18 mouse cellular contexts compared by ENCODE assay signal in genomic region chr11:115222570-115222969, GRCm38 (mm10). TPM values are rescaled to one million over a fixed set of nuclear protein-coding genes. Genes with fewer than 3 reads are reported as not detected.
DNase-seq lines count a peak whose midpoint lies in the region; ATAC-seq and TF ChIP-seq lines count a peak whose summit lies in the region.
"Had no signal": no experiment of that assay in that cellular context is flagged by ENCODE, and none has a peak within 500 bp of the region (broad histone marks: within the 10 kb centered on the region; RNA-seq: fewer than 3 reads in every experiment).

No protein-coding gene starts in this region.

- no peak for TF ChIP-seq CTCF in liver, postnatal 0 days (IDR thresholded peaks at IDR 0.05; ENCODE audit: low read depth)
- TF ChIP-seq CTCF in heart, postnatal 0 days (IDR thresholded peaks at IDR 0.05; ENCODE audit: low read depth) = no peak

- peaks cover 95% of the 10 kb centered on the region for H3K4me1 ChIP-seq in heart, embryonic 13.5 days
- H3K4me1 ChIP-seq in liver, postnatal 0 days (ENCODE audit: insufficient read depth) = peaks cover 40% of the 10 kb centered on the region
- H3K4me1 ChIP-seq in liver, embryonic 11.5 days (replicated peaks; ENCODE audit: control insufficient read depth, insufficient read depth, low read length) = peaks cover 46% of the 10 kb centered on the region
- H3K4me1 ChIP-seq in heart, postnatal 0 days (ENCODE audit: control insufficient read depth, insufficient read depth) = peaks cover 69% of the 10 kb centered on the region

- H3K27ac ChIP-seq in heart, embryonic 13.5 days (replicated peaks) = peak overlapping the region; percentile 93
- H3K27ac ChIP-seq in liver, postnatal 0 days (ENCODE audit: low read depth) = peak overlapping the region; percentile 44; the same call in 1 of the 2 replicates
- no peak overlapping the region for H3K27ac ChIP-seq in liver, embryonic 11.5 days (ENCODE audit: low read depth, low read length)
- H3K27ac ChIP-seq in heart, postnatal 0 days (ENCODE audit: low read depth) = peak overlapping the region; percentile 74
- H3K27ac ChIP-seq: forebrain, embryonic 12.5 days; intestine, embryonic 15.5 days; liver, embryonic 12.5 days had no signal

- DNase-seq in heart, adult 18-20 months = no peak
- no peak for DNase-seq in liver, postnatal 0 days
- no peak for DNase-seq in liver, embryonic 11.5 days (ENCODE audit: low spot score)
- peak; percentile 73 for DNase-seq in heart, postnatal 0 days (ENCODE audit: low spot score)
- DNase-seq in lung, postnatal 36 days = peak; percentile 47
- DNase-seq in spleen, postnatal 14 days (ENCODE audit: low spot score in 2 of 2) = no peak
- no peak for DNase-seq in left cerebral cortex, postnatal 10 days (ENCODE audit: extremely low spot score in 1 of 2, low spot score in 2 of 2)
- DNase-seq: adrenal gland, adult 2 months; cerebellum, adult 2 months; spleen, adult 18-20 months; thymus, postnatal 14 days had no signal

- peak overlapping the region; percentile 17; the same call in 1 of the 2 replicates for H3K9ac ChIP-seq in heart, embryonic 13.5 days
- H3K9ac ChIP-seq in liver, postnatal 0 days (replicated peaks) = no peak overlapping the region
- no peak overlapping the region for H3K9ac ChIP-seq in liver, embryonic 11.5 days (ENCODE audit: low read depth, low read length)
- H3K9ac ChIP-seq in heart, postnatal 0 days (replicated peaks; ENCODE audit: low read depth, low read length) = no peak overlapping the region
- H3K9ac ChIP-seq: forebrain, embryonic 12.5 days; intestine, embryonic 15.5 days; liver, embryonic 12.5 days had no signal

- ATAC-seq in heart, embryonic 13.5 days (ENCODE audit: extremely low read depth, insufficient number of reproducible peaks, low FRiP score, low TSS enrichment) = peak; percentile 14; the same call in 1 of the 2 replicates
- ATAC-seq in liver, postnatal 0 days = no peak
- no peak for ATAC-seq in liver, embryonic 11.5 days (replicated peaks; ENCODE audit: low FRiP score)
- ATAC-seq in heart, postnatal 0 days (ENCODE audit: insufficient read depth, low read depth) = peak; percentile 72
- ATAC-seq: intestine, embryonic 15.5 days; liver, embryonic 12.5 days had no signal

- peak overlapping the region; percentile 20; the same call in 1 of the 2 replicates for H3K4me3 ChIP-seq in heart, embryonic 13.5 days
- H3K4me3 ChIP-seq in liver, postnatal 0 days (ENCODE audit: low read depth, low read length) = no peak overlapping the region
- no peak overlapping the region for H3K4me3 ChIP-seq in liver, embryonic 11.5 days (ENCODE audit: low read depth, low read length)
- H3K4me3 ChIP-seq in heart, postnatal 0 days (ENCODE audit: low read depth, low read length) = no peak overlapping the region
- H3K4me3 ChIP-seq: forebrain, embryonic 12.5 days; intestine, embryonic 15.5 days; liver, embryonic 12.5 days had no signal

- TF ChIP-seq EP300 in liver, postnatal 0 days (IDR thresholded peaks at IDR 0.05; ENCODE audit: low read depth) = no peak
- TF ChIP-seq EP300 in heart, postnatal 0 days (IDR thresholded peaks at IDR 0.05; ENCODE audit: low read depth) = no peak

- intact Hi-C loops in left cerebral cortex, postnatal 10 days (cut with DNase I) = no loop called here

- H3K4me2 ChIP-seq in heart, embryonic 13.5 days = peak overlapping the region; percentile 58
- no peak overlapping the region for H3K4me2 ChIP-seq in liver, postnatal 0 days (ENCODE audit: low read depth, low read length)
- H3K4me2 ChIP-seq in liver, embryonic 11.5 days = no peak overlapping the region
- H3K4me2 ChIP-seq in heart, postnatal 0 days (ENCODE audit: low read depth, low read length) = peak overlapping the region; percentile 37
- H3K4me2 ChIP-seq: forebrain, embryonic 12.5 days; intestine, embryonic 15.5 days; liver, embryonic 12.5 days had no signal

- H3K36me3 ChIP-seq in heart, embryonic 13.5 days = no peaks in the 10 kb centered on the region
- no peaks in the 10 kb centered on the region for H3K36me3 ChIP-seq in liver, postnatal 0 days (replicated peaks; ENCODE audit: insufficient read depth, low read length)
- H3K36me3 ChIP-seq in liver, embryonic 11.5 days (ENCODE audit: control insufficient read depth, insufficient read depth, low read length) = no peaks in the 10 kb centered on the region
- no peaks in the 10 kb centered on the region for H3K36me3 ChIP-seq in heart, postnatal 0 days (replicated peaks; ENCODE audit: control insufficient read depth, insufficient read depth, low read length)
- H3K36me3 ChIP-seq: forebrain, embryonic 12.5 days; intestine, embryonic 15.5 days; liver, embryonic 12.5 days had no signal

- no peaks in the 10 kb centered on the region for H3K9me3 ChIP-seq in heart, embryonic 13.5 days
- no peaks in the 10 kb centered on the region for H3K9me3 ChIP-seq in liver, postnatal 0 days (ENCODE audit: low read length)
- H3K9me3 ChIP-seq in liver, embryonic 11.5 days (ENCODE audit: control insufficient read depth, low read length) = no peaks in the 10 kb centered on the region
- H3K9me3 ChIP-seq in heart, postnatal 0 days (replicated peaks; ENCODE audit: control insufficient read depth, low read length) = no peaks in the 10 kb centered on the region
- H3K9me3 ChIP-seq: forebrain, embryonic 12.5 days; G1E; intestine, embryonic 15.5 days; liver, embryonic 12.5 days had no signal

- H3K27me3 ChIP-seq in heart, embryonic 13.5 days (replicated peaks) = peaks cover 6% of the 10 kb centered on the region
- H3K27me3 ChIP-seq in liver, postnatal 0 days (ENCODE audit: insufficient read depth, low read length) = no peaks in the 10 kb centered on the region
- no peaks in the 10 kb centered on the region for H3K27me3 ChIP-seq in liver, embryonic 11.5 days (replicated peaks; ENCODE audit: control insufficient read depth, insufficient read depth, low read length)
- no peaks in the 10 kb centered on the region for H3K27me3 ChIP-seq in heart, postnatal 0 days (ENCODE audit: control insufficient read depth, insufficient read depth, low read length)
- H3K27me3 ChIP-seq: intestine, embryonic 15.5 days had no signal

- 5% methylated on average over 5 of the region's 5 CpGs for WGBS in heart, embryonic 13.5 days
- 60% methylated on average over 5 of the region's 5 CpGs for WGBS in liver, postnatal 0 days (ENCODE audit: insufficient replicate concordance)
- 44% methylated on average over 5 of the region's 5 CpGs for WGBS in liver, embryonic 11.5 days
- WGBS in heart, postnatal 0 days = 13% methylated on average over 5 of the region's 5 CpGs

RNA-seq across cellular contexts. Expression of gene Nat9, which starts 34.9 kb away (rescaled TPM):
- 13.8 and 19.0 TPM in 2 replicates for polyA plus RNA-seq in heart, embryonic 13.5 days (2015; fragmentation: Nextera tagmentation; extraction: Ambion mirVana)
- total RNA-seq in heart, adult 18-20 months (2021) = 10 to 100 TPM; 20.7 to 25.1 TPM
- 16.5 and 16.7 TPM in 2 replicates for polyA plus RNA-seq in liver, postnatal 0 days (2015; fragmentation: Nextera tagmentation; extraction: Ambion mirVana)
- 17.0 and 20.1 TPM in 2 replicates for polyA plus RNA-seq in liver, embryonic 11.5 days (2014; fragmentation: Nextera tagmentation; extraction: Ambion mirVana)
- total RNA-seq in heart, postnatal 0 days (2014; rRNA removed; ENCODE audit: low replicate concordance) = 7.7 and 8.0 TPM in 2 replicates
- polyA plus RNA-seq in heart, postnatal 0 days (2015; fragmentation: Nextera tagmentation; extraction: Ambion mirVana) = 21.1 and 21.6 TPM in 2 replicates
- 10 to 100 TPM; 14.5 to 16.6 TPM for total RNA-seq in left cerebral cortex, postnatal 10 days (2021)

RNA-seq across cellular contexts. Expression of gene Tmem104, which starts 35.3 kb away (rescaled TPM):
- polyA plus RNA-seq in heart, embryonic 13.5 days (2015; fragmentation: Nextera tagmentation; extraction: Ambion mirVana) = 7.1 and 7.7 TPM in 2 replicates
- 10 to 100 TPM; 10.9 to 12.9 TPM for total RNA-seq in heart, adult 18-20 months (2021)
- polyA plus RNA-seq in liver, postnatal 0 days (2015; fragmentation: Nextera tagmentation; extraction: Ambion mirVana) = 5.7 and 7.1 TPM in 2 replicates
- 10.8 and 13.1 TPM in 2 replicates for polyA plus RNA-seq in liver, embryonic 11.5 days (2014; fragmentation: Nextera tagmentation; extraction: Ambion mirVana)
- total RNA-seq in heart, postnatal 0 days (2014; rRNA removed; ENCODE audit: low replicate concordance) = 4.1 and 9.0 TPM in 2 replicates
- 6.0 and 6.4 TPM in 2 replicates for polyA plus RNA-seq in heart, postnatal 0 days (2015; fragmentation: Nextera tagmentation; extraction: Ambion mirVana)
- 10 to 100 TPM; 19.9 to 20.3 TPM for total RNA-seq in left cerebral cortex, postnatal 10 days (2021)

RNA-seq across cellular contexts. Expression of gene Grin2c, which starts 44.5 kb away (rescaled TPM):
- 0.04 TPM in 1 of 2 replicates, not detected in the other for polyA plus RNA-seq in heart, embryonic 13.5 days (2015; fragmentation: Nextera tagmentation; extraction: Ambion mirVana)
- total RNA-seq in heart, adult 18-20 months (2021) = under 1 TPM; 0.27 to 0.41 TPM
- polyA plus RNA-seq in liver, postnatal 0 days (2015; fragmentation: Nextera tagmentation; extraction: Ambion mirVana) = 0.04 and 0.09 TPM in 2 replicates
- 0.75 and 0.89 TPM in 2 replicates for polyA plus RNA-seq in liver, embryonic 11.5 days (2014; fragmentation: Nextera tagmentation; extraction: Ambion mirVana)
- 0.15 and 1.6 TPM in 2 replicates for total RNA-seq in heart, postnatal 0 days (2014; rRNA removed; ENCODE audit: low replicate concordance)
- not detected in 2 replicates for polyA plus RNA-seq in heart, postnatal 0 days (2015; fragmentation: Nextera tagmentation; extraction: Ambion mirVana)
- 10 to 100 TPM; 14.7 to 21.6 TPM for total RNA-seq in left cerebral cortex, postnatal 10 days (2021)
- polyA plus RNA-seq: forebrain, embryonic 12.5 days; G1E; gonadal fat pad, adult 2 months; stomach, embryonic 16.5 days had no signal

RNA-seq across cellular contexts. Expression of gene Fdxr, which starts 54.3 kb away (rescaled TPM):
- polyA plus RNA-seq in heart, embryonic 13.5 days (2015; fragmentation: Nextera tagmentation; extraction: Ambion mirVana) = 9.5 and 11.7 TPM in 2 replicates
- 10 to 100 TPM in 1 of 2 experiments, 1 to 10 TPM in 1; 9.8 to 10.1 TPM for total RNA-seq in heart, adult 18-20 months (2021)
- polyA plus RNA-seq in liver, postnatal 0 days (2015; fragmentation: Nextera tagmentation; extraction: Ambion mirVana) = 7.0 and 7.3 TPM in 2 replicates
- polyA plus RNA-seq in liver, embryonic 11.5 days (2014; fragmentation: Nextera tagmentation; extraction: Ambion mirVana) = 25.0 and 25.7 TPM in 2 replicates
- total RNA-seq in heart, postnatal 0 days (2014; rRNA removed; ENCODE audit: low replicate concordance) = 13.8 and 18.2 TPM in 2 replicates
- 9.6 and 10.1 TPM in 2 replicates for polyA plus RNA-seq in heart, postnatal 0 days (2015; fragmentation: Nextera tagmentation; extraction: Ambion mirVana)
- 10 to 100 TPM; 18.2 to 18.7 TPM for total RNA-seq in left cerebral cortex, postnatal 10 days (2021)

RNA-seq across cellular contexts. Expression of gene Slc9a3r1, which starts 59.4 kb away (rescaled TPM):
- 23.1 and 24.4 TPM in 2 replicates for polyA plus RNA-seq in heart, embryonic 13.5 days (2015; fragmentation: Nextera tagmentation; extraction: Ambion mirVana)
- 1 to 10 TPM; 7.7 to 9.1 TPM for total RNA-seq in heart, adult 18-20 months (2021)
- 101 and 115 TPM in 2 replicates for polyA plus RNA-seq in liver, postnatal 0 days (2015; fragmentation: Nextera tagmentation; extraction: Ambion mirVana)
- polyA plus RNA-seq in liver, embryonic 11.5 days (2014; fragmentation: Nextera tagmentation; extraction: Ambion mirVana) = 117 and 121 TPM in 2 replicates
- 11.3 and 13.6 TPM in 2 replicates for total RNA-seq in heart, postnatal 0 days (2014; rRNA removed; ENCODE audit: low replicate concordance)
- polyA plus RNA-seq in heart, postnatal 0 days (2015; fragmentation: Nextera tagmentation; extraction: Ambion mirVana) = 12.3 and 14.2 TPM in 2 replicates
- 10 to 100 TPM; 53.7 to 56.0 TPM for total RNA-seq in left cerebral cortex, postnatal 10 days (2021)

Comparison
In these comparisons a context has a peak if more than half of its experiments do, and no peak if none do; other contexts are left out.
1. DNase-seq: peak in heart, postnatal 0 days (single experiment) and lung, postnatal 36 days (single experiment); none in heart, adult 18-20 months (0 of 2), liver, postnatal 0 days (single experiment), liver, embryonic 11.5 days (single experiment), spleen, postnatal 14 days (0 of 2) and left cerebral cortex, postnatal 10 days (0 of 2).
2. ATAC-seq: peak in heart, embryonic 13.5 days (single experiment) and heart, postnatal 0 days (single experiment); none in liver, postnatal 0 days (single experiment) and liver, embryonic 11.5 days (single experiment).
3. H3K4me2 ChIP-seq: peak in heart, embryonic 13.5 days (single experiment) and heart, postnatal 0 days (single experiment); none in liver, postnatal 0 days (single experiment) and liver, embryonic 11.5 days (single experiment).